Mouse (Mus musculus): ENCODE measurements around the gene Kctd7. TPM values are rescaled to one million over a fixed set of nuclear protein-coding genes. Genes with fewer than 3 reads are reported as not detected.

Gene Kctd7
- polyA plus RNA-seq, 1 experiment, result 4.5 TPM

DNA sequence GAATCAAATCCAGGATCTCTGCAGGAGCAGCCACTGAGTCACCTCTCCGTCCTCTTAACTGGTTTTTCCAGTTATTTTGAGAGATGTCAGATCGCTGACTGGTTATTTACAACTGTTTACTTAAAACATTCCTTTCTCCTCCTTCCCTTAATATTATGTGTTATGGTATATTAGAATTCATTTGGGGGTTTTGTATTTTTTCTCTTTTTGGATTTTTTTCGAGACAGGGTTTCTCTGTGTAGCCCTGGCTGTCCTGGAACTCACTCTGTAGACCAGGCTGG, 37.8 kb downstream of the Kctd7 start:
- no peaks in the 10 kb centered on the region for H3K27me3 ChIP-seq (ENCODE audit: control insufficient read depth, insufficient read depth, insufficient read length)
- TF ChIP-seq REST (IDR thresholded peaks at IDR 0.05; ENCODE audit: insufficient read depth, insufficient read length) (no peak), CEBPB (IDR thresholded peaks at IDR 0.05; ENCODE audit: insufficient read depth, poor library complexity, severe bottlenecking) (no peak), MAX (IDR thresholded peaks at IDR 0.05; ENCODE audit: low read depth) (no peak), POLR2A (IDR thresholded peaks at IDR 0.05; ENCODE audit: insufficient read length, low read depth) (no peak), TCF12 (IDR thresholded peaks at IDR 0.05; ENCODE audit: insufficient read depth, poor library complexity, severe bottlenecking) (no peak)
- H3ac ChIP-seq (ENCODE audit: control insufficient read depth, insufficient read length), result no peak overlapping the region

DNA sequence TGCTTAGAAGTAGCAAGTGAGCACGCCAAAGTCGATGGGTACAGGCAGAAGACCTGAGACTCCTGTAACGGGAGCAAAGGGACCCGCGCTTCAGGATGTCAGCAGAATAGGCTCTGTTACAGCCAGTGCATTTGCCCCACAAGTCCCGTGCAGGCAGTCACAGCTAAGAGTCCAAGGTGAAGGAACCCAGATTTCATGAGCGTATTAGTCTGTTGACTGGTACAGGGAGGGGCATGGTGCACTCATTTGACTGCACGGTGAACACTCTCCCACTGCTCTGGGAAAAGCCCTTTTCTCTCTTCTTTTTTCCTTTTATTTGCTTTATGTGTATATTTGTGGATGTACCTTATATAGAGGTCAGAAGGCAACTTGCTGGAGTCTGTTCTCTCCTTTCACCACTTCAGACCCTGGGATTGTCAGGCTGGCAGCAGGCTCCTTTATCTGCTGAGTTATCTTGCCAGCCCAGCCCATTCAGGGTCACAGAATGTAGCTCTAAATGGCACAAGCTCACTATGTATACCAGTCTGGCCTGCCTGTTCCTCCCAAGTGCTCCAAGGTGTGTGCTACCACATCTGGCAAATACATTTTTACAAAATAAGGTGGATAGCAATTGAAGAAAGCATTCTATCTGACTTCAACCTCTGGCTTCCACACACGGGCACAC, 39.7 kb downstream of the Kctd7 start:
- Histone ChIP-seq H3K4me3 (no peak overlapping the region), H3K27me3 (ENCODE audit: control insufficient read depth, insufficient read depth, insufficient read length) (no peaks in the 10 kb centered on the region), H3K79me2 (ENCODE audit: control insufficient read depth, insufficient read depth) (peaks cover 81% of the 10 kb centered on the region), H3K36me3 (ENCODE audit: control insufficient read depth, insufficient read depth) (peaks cover 8% of the 10 kb centered on the region), H3K4me2 (ENCODE audit: low read depth) (no peak overlapping the region), H3ac (ENCODE audit: control insufficient read depth, insufficient read length) (no peak overlapping the region)
- TF ChIP-seq POLR2A (IDR thresholded peaks at IDR 0.05; ENCODE audit: insufficient read length, low read depth) (no peak), TCF12 (IDR thresholded peaks at IDR 0.05; ENCODE audit: insufficient read depth, poor library complexity, severe bottlenecking) (no peak), CEBPB (IDR thresholded peaks at IDR 0.05; ENCODE audit: insufficient read depth, poor library complexity, severe bottlenecking) (no peak), POLR2AphosphoS2 (IDR thresholded peaks at IDR 0.05; ENCODE audit: insufficient read length, low read depth) (no peak), E2F4 (IDR thresholded peaks at IDR 0.05; ENCODE audit: insufficient read depth) (no peak), SRF (IDR thresholded peaks at IDR 0.05; ENCODE audit: control insufficient read depth, insufficient read length, low read depth) (no peak), USF1 (IDR thresholded peaks at IDR 0.05; ENCODE audit: low read depth) (no peak), MYOD1 (IDR thresholded peaks at IDR 0.05; ENCODE audit: control insufficient read depth in 1 of 3, insufficient read length in 2 of 3, low read depth in 2 of 3) (no peak), TCF3 (IDR thresholded peaks at IDR 0.05; ENCODE audit: insufficient read length, low read depth) (no peak), MYOG (IDR thresholded peaks at IDR 0.05; ENCODE audit: control insufficient read depth in 1 of 3, insufficient read depth in 1 of 3, insufficient read length in 2 of 3, low read depth in 2 of 3) (no peak), REST (IDR thresholded peaks at IDR 0.05; ENCODE audit: insufficient read depth, insufficient read length) (no peak), MAX (IDR thresholded peaks at IDR 0.05; ENCODE audit: low read depth) (no peak)

More for the DNA sequence above, 37.8 kb downstream of the Kctd7 start:
- no peak overlapping the region for H3K4me2 ChIP-seq (ENCODE audit: low read depth)
- no peak overlapping the region for H3K4me3 ChIP-seq
- no peaks in the 10 kb centered on the region for H3K36me3 ChIP-seq (ENCODE audit: control insufficient read depth, insufficient read depth)
- peaks cover 95% of the 10 kb centered on the region for H3K79me2 ChIP-seq (ENCODE audit: control insufficient read depth, insufficient read depth)

DNA sequence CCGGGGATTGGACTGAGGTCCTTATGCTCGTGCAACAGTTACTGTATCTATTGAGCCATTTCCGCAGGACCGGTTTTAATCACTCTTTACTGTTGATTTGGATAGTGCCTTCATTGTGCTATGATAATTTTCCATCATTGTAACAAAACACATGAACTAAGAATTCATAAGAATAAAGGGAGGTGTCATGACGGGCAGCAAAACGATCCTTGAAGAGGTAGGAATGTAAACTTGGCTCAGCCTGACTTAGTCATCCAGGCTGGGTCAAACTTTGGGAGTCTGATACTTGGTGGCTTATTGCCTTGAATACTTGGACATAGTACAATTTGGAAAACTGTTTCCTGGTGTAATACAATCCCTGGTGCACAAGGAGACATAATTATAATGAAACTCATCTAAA, 40.7 kb downstream of the Kctd7 start:
- peak overlapping the region; percentile 19 for H3K4me2 ChIP-seq (ENCODE audit: low read depth)
- H3ac ChIP-seq (ENCODE audit: control insufficient read depth, insufficient read length), result no peak overlapping the region
- TF ChIP-seq REST (IDR thresholded peaks at IDR 0.05; ENCODE audit: insufficient read depth, insufficient read length) (no peak), POLR2AphosphoS2 (IDR thresholded peaks at IDR 0.05; ENCODE audit: insufficient read length, low read depth) (no peak), CEBPB (IDR thresholded peaks at IDR 0.05; ENCODE audit: insufficient read depth, poor library complexity, severe bottlenecking) (no peak)
- peaks cover 71% of the 10 kb centered on the region for H3K79me2 ChIP-seq (ENCODE audit: control insufficient read depth, insufficient read depth)
- no peak overlapping the region for H3K4me3 ChIP-seq
- H3K27me3 ChIP-seq (ENCODE audit: control insufficient read depth, insufficient read depth, insufficient read length), result no peaks in the 10 kb centered on the region
- peaks cover 18% of the 10 kb centered on the region for H3K36me3 ChIP-seq (ENCODE audit: control insufficient read depth, insufficient read depth)

DNA sequence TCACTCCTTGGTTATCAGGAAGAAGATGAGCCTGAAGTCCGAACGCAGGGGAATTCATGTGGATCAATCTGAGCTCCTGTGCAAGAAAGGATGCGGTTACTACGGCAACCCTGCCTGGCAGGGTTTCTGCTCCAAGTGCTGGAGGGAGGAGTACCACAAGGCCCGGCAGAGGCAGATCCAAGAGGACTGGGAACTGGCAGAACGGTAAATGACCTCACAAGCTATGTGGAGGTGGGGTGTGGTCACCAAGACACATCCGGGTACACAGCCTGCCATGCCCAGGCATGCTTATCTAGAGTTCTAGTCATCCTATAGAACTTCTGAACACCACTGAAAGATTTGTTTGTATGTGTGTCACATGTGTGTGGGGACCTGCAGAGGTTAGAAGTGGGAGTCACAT, 42.7 kb downstream of the Kctd7 start:
- Histone ChIP-seq H3K4me2 (ENCODE audit: low read depth) (no peak overlapping the region), H3K4me3 (no peak overlapping the region), H3K79me2 (ENCODE audit: control insufficient read depth, insufficient read depth) (peaks cover 51% of the 10 kb centered on the region), H3ac (ENCODE audit: control insufficient read depth, insufficient read length) (no peak overlapping the region), H3K36me3 (ENCODE audit: control insufficient read depth, insufficient read depth) (peaks cover 31% of the 10 kb centered on the region), H3K27me3 (ENCODE audit: control insufficient read depth, insufficient read depth, insufficient read length) (no peaks in the 10 kb centered on the region)
- TF ChIP-seq SRF (IDR thresholded peaks at IDR 0.05; ENCODE audit: control insufficient read depth, insufficient read length, low read depth) (no peak), MYOG (IDR thresholded peaks at IDR 0.05; ENCODE audit: control insufficient read depth in 1 of 3, insufficient read depth in 1 of 3, insufficient read length in 2 of 3, low read depth in 2 of 3) (no peak), TCF12 (IDR thresholded peaks at IDR 0.05; ENCODE audit: insufficient read depth, poor library complexity, severe bottlenecking) (no peak), MYOD1 (IDR thresholded peaks at IDR 0.05; ENCODE audit: control insufficient read depth in 1 of 3, insufficient read length in 2 of 3, low read depth in 2 of 3) (no peak), POLR2A (IDR thresholded peaks at IDR 0.05; ENCODE audit: insufficient read length, low read depth) (no peak), MAX (IDR thresholded peaks at IDR 0.05; ENCODE audit: low read depth) (no peak), TCF3 (IDR thresholded peaks at IDR 0.05; ENCODE audit: insufficient read length, low read depth) (no peak), REST (IDR thresholded peaks at IDR 0.05; ENCODE audit: insufficient read depth, insufficient read length) (no peak), POLR2AphosphoS2 (IDR thresholded peaks at IDR 0.05; ENCODE audit: insufficient read length, low read depth) (no peak), E2F4 (IDR thresholded peaks at IDR 0.05; ENCODE audit: insufficient read depth) (no peak), CEBPB (IDR thresholded peaks at IDR 0.05; ENCODE audit: insufficient read depth, poor library complexity, severe bottlenecking) (no peak), USF1 (IDR thresholded peaks at IDR 0.05; ENCODE audit: low read depth) (no peak)

DNA sequence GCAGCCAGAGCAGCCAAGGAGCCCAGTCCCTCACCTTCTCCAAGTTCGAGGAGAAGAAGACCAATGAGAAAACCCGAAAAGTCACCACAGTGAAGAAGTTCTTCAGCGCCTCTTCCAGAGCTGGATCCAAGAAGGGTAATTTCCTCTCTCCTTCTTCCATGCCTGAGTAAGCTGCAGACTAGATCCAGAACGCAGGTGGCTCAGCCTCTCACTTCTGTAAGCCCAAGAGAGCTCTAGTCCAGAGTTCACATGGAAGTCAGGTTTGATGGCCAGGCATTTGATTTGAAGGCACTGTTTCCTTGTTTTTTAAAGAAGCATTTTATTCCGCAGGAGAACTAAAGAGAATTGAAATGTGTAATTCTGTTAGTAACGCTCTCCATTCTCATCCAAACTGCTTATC, 46.2 kb downstream of the Kctd7 start:
- H3ac ChIP-seq (ENCODE audit: control insufficient read depth, insufficient read length), result no peak overlapping the region
- TF ChIP-seq TCF12 (IDR thresholded peaks at IDR 0.05; ENCODE audit: insufficient read depth, poor library complexity, severe bottlenecking) (no peak), USF1 (IDR thresholded peaks at IDR 0.05; ENCODE audit: low read depth) (no peak), E2F4 (IDR thresholded peaks at IDR 0.05; ENCODE audit: insufficient read depth) (no peak), MYOD1 (IDR thresholded peaks at IDR 0.05; ENCODE audit: control insufficient read depth in 1 of 3, insufficient read length in 2 of 3, low read depth in 2 of 3) (no peak), MYOG (IDR thresholded peaks at IDR 0.05; ENCODE audit: control insufficient read depth in 1 of 3, insufficient read depth in 1 of 3, insufficient read length in 2 of 3, low read depth in 2 of 3) (no peak), SRF (IDR thresholded peaks at IDR 0.05; ENCODE audit: control insufficient read depth, insufficient read length, low read depth) (no peak), CEBPB (IDR thresholded peaks at IDR 0.05; ENCODE audit: insufficient read depth, poor library complexity, severe bottlenecking) (no peak), MAX (IDR thresholded peaks at IDR 0.05; ENCODE audit: low read depth) (no peak), TCF3 (IDR thresholded peaks at IDR 0.05; ENCODE audit: insufficient read length, low read depth) (no peak), POLR2A (IDR thresholded peaks at IDR 0.05; ENCODE audit: insufficient read length, low read depth) (no peak), REST (IDR thresholded peaks at IDR 0.05; ENCODE audit: insufficient read depth, insufficient read length) (no peak), POLR2AphosphoS2 (IDR thresholded peaks at IDR 0.05; ENCODE audit: insufficient read length, low read depth) (no peak)
- no peak overlapping the region for H3K4me2 ChIP-seq (ENCODE audit: low read depth)
- no peak overlapping the region for H3K4me3 ChIP-seq
- peaks cover 17% of the 10 kb centered on the region for H3K79me2 ChIP-seq (ENCODE audit: control insufficient read depth, insufficient read depth)
- no peaks in the 10 kb centered on the region for H3K27me3 ChIP-seq (ENCODE audit: control insufficient read depth, insufficient read depth, insufficient read length)
- H3K36me3 ChIP-seq (ENCODE audit: control insufficient read depth, insufficient read depth), result peaks cover 31% of the 10 kb centered on the region
